ENCODE assay signal across 9 mouse cellular contexts in the genomic region with DNA sequence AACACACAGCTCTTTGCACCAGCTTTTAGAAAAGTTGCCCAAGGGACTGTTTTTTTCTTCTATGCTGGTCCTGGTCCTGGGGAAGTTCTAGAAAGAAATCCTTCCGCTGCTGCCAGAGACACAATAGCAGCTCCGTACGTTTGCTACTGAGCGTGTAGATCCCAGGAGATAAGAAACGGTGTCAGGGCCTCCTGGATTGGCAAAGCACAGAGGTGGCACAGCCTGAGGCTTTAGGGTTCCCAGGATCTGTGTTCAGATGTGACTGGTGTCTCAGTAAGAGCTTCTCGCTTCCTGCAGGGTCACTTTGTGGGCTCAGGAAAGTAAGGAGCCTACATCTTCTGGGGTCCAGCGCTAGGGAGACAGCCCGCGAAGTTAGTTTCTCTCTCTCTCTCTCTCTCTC. TPM values are rescaled to one million over a fixed set of nuclear protein-coding genes. Genes with fewer than 3 reads are reported as not detected.
A peak's percentile ranks its signal among the peaks of the same experiment; 100 is the strongest.
DNase-seq lines count a peak whose midpoint lies in the region; ATAC-seq lines count a peak whose summit lies in the region.
"Had no signal": no experiment of that assay in that cellular context is flagged by ENCODE, and none has a peak within 500 bp of the region (broad histone marks: within the 10 kb centered on the region; RNA-seq: fewer than 3 reads in every experiment).

No protein-coding gene starts in this region.

- no peaks in the 10 kb centered on the region for H3K27me3 ChIP-seq in lung, embryonic 16.5 days (ENCODE audit: control insufficient read depth, insufficient read depth, low read depth, low read length)
- H3K27me3 ChIP-seq in intestine, embryonic 16.5 days (replicated peaks; ENCODE audit: control insufficient read depth, insufficient read depth, low read length) = peaks cover 6% of the 10 kb centered on the region; the same call in 1 of the 2 replicates
- no peaks in the 10 kb centered on the region for H3K27me3 ChIP-seq in stomach, embryonic 15.5 days (replicated peaks)

- H3K27ac ChIP-seq in lung, embryonic 16.5 days (ENCODE audit: low read length) = no peak overlapping the region
- H3K27ac ChIP-seq in intestine, embryonic 16.5 days (ENCODE audit: low read length) = no peak overlapping the region
- no peak overlapping the region for H3K27ac ChIP-seq in stomach, embryonic 15.5 days
- H3K27ac ChIP-seq: macrophage had no signal

- H3K36me3 ChIP-seq in lung, embryonic 16.5 days (ENCODE audit: control insufficient read depth, insufficient read depth, low read length) = no peaks in the 10 kb centered on the region
- H3K36me3 ChIP-seq in intestine, embryonic 16.5 days (ENCODE audit: control insufficient read depth, insufficient read depth, low read length) = no peaks in the 10 kb centered on the region
- H3K36me3 ChIP-seq in stomach, embryonic 15.5 days = no peaks in the 10 kb centered on the region

- 20% methylated on average over 9 of the region's 9 CpGs for whole genome bisulfite sequencing in lung, embryonic 16.5 days
- 30% methylated on average over 9 of the region's 9 CpGs for WGBS in intestine, embryonic 16.5 days
- 28% methylated on average over 9 of the region's 9 CpGs for WGBS in stomach, embryonic 15.5 days

- H3K9ac ChIP-seq in lung, embryonic 16.5 days (ENCODE audit: low read length) = peak overlapping the region; percentile 60
- H3K9ac ChIP-seq in intestine, embryonic 16.5 days (ENCODE audit: low read depth, low read length) = peak overlapping the region; percentile 74
- no peak overlapping the region for H3K9ac ChIP-seq in stomach, embryonic 15.5 days

- peak overlapping the region; percentile 58 for H3K4me3 ChIP-seq in lung, embryonic 16.5 days (ENCODE audit: low read length)
- H3K4me3 ChIP-seq in intestine, embryonic 16.5 days (ENCODE audit: low read length) = peak overlapping the region; percentile 73
- peak overlapping the region; percentile 61 for H3K4me3 ChIP-seq in stomach, embryonic 15.5 days (replicated peaks)

- no peak for ATAC-seq in lung, embryonic 16.5 days (ENCODE audit: low read depth)
- no peak for ATAC-seq in intestine, embryonic 16.5 days
- no peak for ATAC-seq in stomach, embryonic 15.5 days (ENCODE audit: insufficient read depth, low FRiP score, low read depth)

- H3K4me2 ChIP-seq in lung, embryonic 16.5 days (ENCODE audit: low read depth, low read length) = peak overlapping the region; percentile 88
- peak overlapping the region; percentile 99 for H3K4me2 ChIP-seq in intestine, embryonic 16.5 days (ENCODE audit: low read depth, low read length)
- H3K4me2 ChIP-seq in stomach, embryonic 15.5 days = peak overlapping the region; percentile 99

- peaks cover 4% of the 10 kb centered on the region; the same call in 1 of the 2 replicates for H3K4me1 ChIP-seq in lung, embryonic 16.5 days (replicated peaks; ENCODE audit: control insufficient read depth, insufficient read depth, low read length)
- H3K4me1 ChIP-seq in intestine, embryonic 16.5 days (ENCODE audit: control insufficient read depth, insufficient read depth, low read length) = peaks cover 5% of the 10 kb centered on the region
- H3K4me1 ChIP-seq in stomach, embryonic 15.5 days = peaks cover 9% of the 10 kb centered on the region; the same call in 1 of the 2 replicates

- DNase-seq in adrenal gland, adult 8-10 months = peak; percentile 40
- DNase-seq in adrenal gland, postnatal 10 days = no peak
- no peak for DNase-seq in lung, postnatal 25 days (ENCODE audit: low spot score)
- no peak for DNase-seq in right cerebral cortex, postnatal 36 days (ENCODE audit: low spot score in 2 of 2)
- no peak for DNase-seq in testis, postnatal 10 days (ENCODE audit: low spot score)

- H3K9me3 ChIP-seq in lung, embryonic 16.5 days (ENCODE audit: control insufficient read depth, low read length) = no peaks in the 10 kb centered on the region
- H3K9me3 ChIP-seq in intestine, embryonic 16.5 days (ENCODE audit: control insufficient read depth, low read length) = no peaks in the 10 kb centered on the region
- H3K9me3 ChIP-seq in stomach, embryonic 15.5 days = no peaks in the 10 kb centered on the region

RNA-seq across cellular contexts. Expression of a gene that starts 1.0 kb away (rescaled TPM):
- total RNA-seq in adrenal gland, adult 8-10 months (2022) = 10 to 100 TPM; 69.5 to 91.7 (median 75.3) TPM
- total RNA-seq in adrenal gland, postnatal 10 days (2021) = 10 to 100 TPM in 1 of 2 experiments, 1 to 10 TPM in 1; 8.3 to 14.1 TPM
- 34.1 and 34.7 TPM in 2 replicates for polyA plus RNA-seq in lung, embryonic 16.5 days (2015; fragmentation: Nextera tagmentation; extraction: Ambion mirVana)
- 9.9 and 10.9 TPM in 2 replicates for polyA plus RNA-seq in intestine, embryonic 16.5 days (2015; fragmentation: Nextera tagmentation; extraction: Ambion mirVana)
- polyA plus RNA-seq in stomach, embryonic 15.5 days (2015; fragmentation: Nextera tagmentation; extraction: Ambion mirVana) = 10.5 and 11.4 TPM in 2 replicates
- polyA plus RNA-seq: macrophage had no signal

RNA-seq across cellular contexts. Expression of a gene that starts 23.3 kb away (rescaled TPM):
- total RNA-seq in adrenal gland, adult 8-10 months (2022) = 10 to 100 TPM; 64.9 to 70.7 (median 69.0) TPM
- 10 to 100 TPM; 47.4 to 57.8 TPM for total RNA-seq in adrenal gland, postnatal 10 days (2021)
- 86.6 and 92.3 TPM in 2 replicates for polyA plus RNA-seq in lung, embryonic 16.5 days (2015; fragmentation: Nextera tagmentation; extraction: Ambion mirVana)
- 61.4 and 71.9 TPM in 2 replicates for polyA plus RNA-seq in intestine, embryonic 16.5 days (2015; fragmentation: Nextera tagmentation; extraction: Ambion mirVana)
- 78.2 and 78.8 TPM in 2 replicates for polyA plus RNA-seq in stomach, embryonic 15.5 days (2015; fragmentation: Nextera tagmentation; extraction: Ambion mirVana)
